Mouse (Mus musculus): Measurements from ENCODE around the gene Agap2. TPM values are rescaled to one million over a fixed set of nuclear protein-coding genes. Genes with fewer than 3 reads are reported as not detected.
"Not testable (repeated sequence)": the region's sequence is repeated elsewhere in the genome, so short reads cannot be mapped to it uniquely, and the experiment has no call there.

The Agap2 gene
- polyA plus RNA-seq, 2 experiments, result 0.57 to 3.0 TPM

DNA sequence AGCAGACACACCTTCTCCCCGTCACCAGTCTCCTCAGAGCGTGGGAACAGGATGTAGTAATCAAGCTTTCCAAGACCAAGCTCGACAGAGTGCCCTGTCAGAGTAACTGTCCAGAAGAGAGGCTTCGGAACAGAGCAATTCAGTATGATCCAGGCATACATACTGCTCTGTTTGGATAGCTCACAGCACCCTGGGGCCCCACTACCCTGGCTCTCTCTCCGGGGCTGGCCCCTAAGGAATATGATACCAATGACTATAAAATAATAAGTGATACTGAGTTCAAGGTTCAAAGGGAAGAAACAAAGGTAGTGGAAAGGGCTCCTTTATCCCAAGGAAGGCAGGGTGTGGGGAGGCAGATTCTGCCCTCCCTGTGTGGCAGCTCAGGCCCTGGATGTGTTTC is 57.4 kb downstream of the Agap2 start:
- H3K9ac ChIP-seq (replicated peaks), result no peak overlapping the region
- ATAC-seq (ENCODE audit: insufficient read depth), result no peak
- no peak for DNase-seq (ENCODE audit: low read depth in 3 of 3, low spot score in 3 of 3)
- H3K27me3 ChIP-seq (ENCODE audit: control insufficient read depth, insufficient read depth, low read length), result no peaks in the 10 kb centered on the region
- no peak overlapping the region for H3K4me3 ChIP-seq (ENCODE audit: insufficient read depth in 1 of 2, low read depth in 2 of 2, low read length in 2 of 2)
- H3K36me3 ChIP-seq (replicated peaks; ENCODE audit: control insufficient read depth, insufficient read depth, low read depth), result no peaks in the 10 kb centered on the region
- peaks cover 24 to 31% of the 10 kb centered on the region in 2 experiments for H3K4me1 ChIP-seq (replicated peaks; ENCODE audit: control insufficient read depth in 2 of 2, insufficient read depth in 2 of 2, low read length in 1 of 2)
- TF ChIP-seq CTCF (IDR thresholded peaks at IDR 0.05; ENCODE audit: low read depth) (no peak), EP300 (IDR thresholded peaks at IDR 0.05; ENCODE audit: low read depth) (no peak)
- H3K27ac ChIP-seq, result no peak overlapping the region
- H3K4me2 ChIP-seq (ENCODE audit: low read depth), result no peak overlapping the region
- H3K9me3 ChIP-seq (ENCODE audit: control insufficient read depth, low read length), result no peaks in the 10 kb centered on the region
- WGBS (ENCODE audit: insufficient replicate concordance), result 54% methylated on average over 5 of the region's 5 CpGs

DNA sequence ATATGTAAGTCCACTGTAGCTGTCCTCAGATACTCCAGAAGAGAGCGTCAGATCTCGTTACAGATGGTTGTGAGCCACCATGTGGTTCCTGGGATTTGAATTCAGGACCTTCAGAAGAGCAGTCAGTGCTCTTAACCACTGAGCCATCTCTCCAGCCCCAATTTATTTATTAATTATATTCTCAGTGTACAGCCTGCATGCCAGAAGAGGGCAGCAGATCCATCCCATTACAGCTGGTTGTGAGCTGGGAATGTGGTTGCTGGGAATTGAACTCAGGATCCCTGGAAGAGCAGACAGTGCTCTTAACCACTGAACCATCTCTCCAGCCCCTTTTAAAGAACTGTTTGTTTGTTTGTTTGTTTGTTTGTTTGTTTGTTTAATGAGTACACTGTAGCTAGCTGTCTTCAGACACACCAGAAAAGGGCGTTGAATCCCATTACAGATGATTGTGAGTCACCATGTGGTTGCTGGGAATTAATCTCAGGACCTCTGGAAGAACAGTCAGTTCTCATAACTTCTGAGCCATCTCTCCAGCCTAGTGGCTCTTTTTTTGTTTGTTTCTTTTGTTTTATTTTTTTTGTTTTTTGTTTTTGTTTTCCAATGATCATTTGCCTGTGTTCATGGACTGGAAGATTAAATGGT is 59.4 kb downstream of the Agap2 start:
- DNase-seq (ENCODE audit: low read depth in 3 of 3, low spot score in 3 of 3); ATAC-seq (ENCODE audit: insufficient read depth); H3K4me3 ChIP-seq (ENCODE audit: insufficient read depth in 1 of 2, low read depth in 2 of 2, low read length in 2 of 2); H3K27me3 ChIP-seq (ENCODE audit: control insufficient read depth, insufficient read depth, low read length); H3K9me3 ChIP-seq (ENCODE audit: control insufficient read depth, low read length); H3K4me2 ChIP-seq (ENCODE audit: low read depth); H3K36me3 ChIP-seq (replicated peaks; ENCODE audit: control insufficient read depth, insufficient read depth, low read depth); H3K9ac ChIP-seq (replicated peaks): not testable (repeated sequence)
- peak; percentile 65 for TF ChIP-seq CTCF (IDR thresholded peaks at IDR 0.05; ENCODE audit: low read depth)
- H3K4me1 ChIP-seq (replicated peaks; ENCODE audit: control insufficient read depth in 2 of 2, insufficient read depth in 2 of 2, low read length in 1 of 2), result peaks cover 18 to 37% of the 10 kb centered on the region in 2 experiments
- H3K27ac ChIP-seq, result peak overlapping the region; percentile 68; the same call in 1 of the 2 replicates
- WGBS (ENCODE audit: insufficient replicate concordance), result 68% methylated on average over 3 of the region's 3 CpGs

DNA sequence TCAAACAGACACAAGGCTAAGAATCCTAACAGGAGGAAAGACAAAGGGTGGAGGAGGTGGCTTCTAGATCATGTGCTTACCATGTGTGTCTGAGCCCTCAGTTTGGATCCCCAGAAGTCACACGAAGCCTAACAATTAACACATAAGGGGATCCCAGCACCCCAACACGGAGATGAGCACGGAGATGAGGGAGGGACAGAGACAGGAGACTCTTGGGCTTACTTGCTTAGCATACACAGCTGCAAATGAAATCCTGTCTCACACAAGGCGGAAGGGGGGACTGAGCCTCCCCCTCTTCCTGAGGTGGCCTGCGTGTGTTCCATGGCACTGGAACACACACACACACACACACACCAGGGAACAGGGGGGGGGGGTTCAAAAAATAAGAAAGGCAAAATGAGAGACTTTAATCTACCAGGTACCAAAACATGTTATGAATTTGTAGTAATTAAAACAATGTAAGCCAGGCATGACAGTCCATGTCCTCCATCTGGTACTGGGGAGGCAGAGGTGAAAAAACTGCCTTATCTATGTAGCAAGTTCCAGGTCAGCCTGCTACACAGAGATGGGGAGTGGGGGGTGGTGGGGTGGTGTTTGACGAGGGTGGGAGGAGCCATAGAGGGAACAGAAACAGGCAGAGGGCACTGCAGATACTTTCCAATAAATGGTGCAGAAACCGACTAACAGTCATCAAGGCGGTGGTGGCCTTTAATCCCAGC is 60.2 kb downstream of the Agap2 start:
- Histone ChIP-seq H3K4me1 (replicated peaks; ENCODE audit: control insufficient read depth in 2 of 2, insufficient read depth in 2 of 2, low read length in 1 of 2) (peaks cover 18 to 37% of the 10 kb centered on the region in 2 experiments), H3K4me2 (ENCODE audit: low read depth) (peak overlapping the region; percentile 47), H3K36me3 (replicated peaks; ENCODE audit: control insufficient read depth, insufficient read depth, low read depth) (no peaks in the 10 kb centered on the region), H3K9ac (replicated peaks) (peak overlapping the region; percentile 18), H3K9me3 (ENCODE audit: control insufficient read depth, low read length) (no peaks in the 10 kb centered on the region), H3K27me3 (ENCODE audit: control insufficient read depth, insufficient read depth, low read length) (no peaks in the 10 kb centered on the region), H3K27ac (peak overlapping the region; percentile 68), H3K4me3 (ENCODE audit: insufficient read depth in 1 of 2, low read depth in 2 of 2, low read length in 2 of 2) (no peak overlapping the region; a peak in 1 of 4 replicates)
- WGBS (ENCODE audit: insufficient replicate concordance), result 16% methylated on average over 7 of the region's 8 CpGs
- peak; percentile 55 to 60 (median 58) for DNase-seq (ENCODE audit: low read depth in 3 of 3, low spot score in 3 of 3)
- ATAC-seq (ENCODE audit: insufficient read depth), result peak; percentile 88
- TF ChIP-seq CTCF (IDR thresholded peaks at IDR 0.05; ENCODE audit: low read depth) (no peak), EP300 (IDR thresholded peaks at IDR 0.05; ENCODE audit: low read depth) (peak; percentile 76)

DNA sequence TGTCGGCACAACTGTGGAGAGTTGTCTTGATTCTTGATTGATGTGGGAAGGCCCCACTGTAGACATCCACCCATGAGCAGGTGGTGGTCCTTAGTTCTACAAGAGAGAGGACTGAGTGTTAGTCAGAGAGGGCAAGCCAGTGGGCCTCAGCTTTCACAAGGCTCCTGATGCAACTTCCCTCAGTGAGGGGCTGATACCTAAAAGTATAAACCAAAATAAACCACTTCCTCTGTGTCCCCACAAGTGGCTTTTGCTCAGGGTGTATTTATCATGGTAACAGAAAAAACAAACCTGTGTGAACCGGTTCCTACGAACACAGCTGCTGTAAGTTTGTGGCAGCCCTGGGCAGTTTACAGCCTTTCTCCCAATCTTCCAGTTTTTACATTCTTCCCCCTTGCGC is 61.4 kb downstream of the Agap2 start:
- Histone ChIP-seq H3K4me2 (ENCODE audit: low read depth) (peak overlapping the region; percentile 47; the same call in 1 of the 2 replicates), H3K4me3 (ENCODE audit: insufficient read depth in 1 of 2, low read depth in 2 of 2, low read length in 2 of 2) (no peak overlapping the region), H3K9me3 (ENCODE audit: control insufficient read depth, low read length) (no peaks in the 10 kb centered on the region), H3K4me1 (replicated peaks; ENCODE audit: control insufficient read depth in 2 of 2, insufficient read depth in 2 of 2, low read length in 1 of 2) (peaks cover 18 to 39% of the 10 kb centered on the region in 2 experiments), H3K27me3 (ENCODE audit: control insufficient read depth, insufficient read depth, low read length) (no peaks in the 10 kb centered on the region), H3K27ac (no peak overlapping the region), H3K36me3 (replicated peaks; ENCODE audit: control insufficient read depth, insufficient read depth, low read depth) (no peaks in the 10 kb centered on the region), H3K9ac (replicated peaks) (no peak overlapping the region)
- TF ChIP-seq CTCF (IDR thresholded peaks at IDR 0.05; ENCODE audit: low read depth), result no peak
- TF ChIP-seq EP300 (IDR thresholded peaks at IDR 0.05; ENCODE audit: low read depth), result no peak
- 50% methylated on average over 4 of the region's 4 CpGs for WGBS (ENCODE audit: insufficient replicate concordance)
- DNase-seq (ENCODE audit: low read depth in 3 of 3, low spot score in 3 of 3) (no peak), ATAC-seq (ENCODE audit: insufficient read depth) (no peak)

DNA sequence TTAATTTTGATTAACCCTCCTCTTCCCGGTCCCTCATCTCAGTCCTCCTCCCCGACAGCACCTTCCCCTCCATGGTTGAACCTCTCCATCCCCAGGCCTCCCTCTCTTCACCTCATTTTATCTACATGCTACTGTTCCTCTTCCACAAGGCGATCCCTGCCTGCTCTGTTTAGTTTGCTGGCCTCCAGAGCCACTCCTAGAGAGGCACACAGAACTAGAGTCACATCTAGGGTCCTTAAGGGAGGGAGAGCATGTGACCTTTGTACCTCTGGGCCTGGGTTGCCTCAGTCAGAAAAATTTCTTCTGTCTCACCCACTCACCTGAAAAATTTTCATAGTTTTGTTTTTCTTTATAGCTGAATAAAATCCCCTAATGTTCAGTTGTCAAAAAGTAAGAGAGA is 62.8 kb downstream of the Agap2 start:
- TF ChIP-seq EP300 (IDR thresholded peaks at IDR 0.05; ENCODE audit: low read depth) (no peak), CTCF (IDR thresholded peaks at IDR 0.05; ENCODE audit: low read depth) (no peak)
- no peak for DNase-seq (ENCODE audit: low read depth in 3 of 3, low spot score in 3 of 3)
- Histone ChIP-seq H3K36me3 (replicated peaks; ENCODE audit: control insufficient read depth, insufficient read depth, low read depth) (no peaks in the 10 kb centered on the region), H3K4me1 (replicated peaks; ENCODE audit: control insufficient read depth in 2 of 2, insufficient read depth in 2 of 2, low read length in 1 of 2) (peaks cover 18 to 39% of the 10 kb centered on the region in 2 experiments), H3K4me2 (ENCODE audit: low read depth) (no peak overlapping the region), H3K4me3 (ENCODE audit: insufficient read depth in 1 of 2, low read depth in 2 of 2, low read length in 2 of 2) (no peak overlapping the region), H3K9me3 (ENCODE audit: control insufficient read depth, low read length) (no peaks in the 10 kb centered on the region), H3K27ac (no peak overlapping the region; the same call in 1 of the 2 replicates), H3K27me3 (ENCODE audit: control insufficient read depth, insufficient read depth, low read length) (no peaks in the 10 kb centered on the region), H3K9ac (replicated peaks) (no peak overlapping the region)
- WGBS (ENCODE audit: insufficient replicate concordance), result 61% methylated on average over 3 of the region's 3 CpGs
- no peak for ATAC-seq (ENCODE audit: insufficient read depth)
